Mouse (Mus musculus) embryonic facial prominence, embryonic 13.5 days (tissue): ENCODE results near the gene Arih1. TPM values are rescaled to one million over a fixed set of nuclear protein-coding genes. Genes with fewer than 3 reads are reported as not detected.

Source experiments
- polyA plus RNA-seq: library from polyadenylated mRNA; unstranded; fragments of >200 nt; fragmentation: Nextera tagmentation; extraction: Ambion mirVana; gene quantifications from 2 replicates; pipeline ENCODE4 v1.2.1, GENCODE M21; 2015

The Arih1 gene
- polyA plus RNA-seq, 1 experiment from 2014 or later = 22.8 TPM

Other genes starting within 250 kb of the Arih1 start
- gene Adpgk, start 195.1 kb downstream of the Arih1 start, polyA plus RNA-seq = 35.6 and 39.2 TPM in 2 replicates
- gene Bbs4, start 133.1 kb downstream of the Arih1 start, polyA plus RNA-seq = 17.3 and 24.5 TPM in 2 replicates
- 65.4 and 75.2 TPM in 2 replicates for gene Hexa, start 52.9 kb upstream of the Arih1 start, polyA plus RNA-seq
- not detected in 2 replicates for gene Tmem202, start 53.2 kb upstream of the Arih1 start, polyA plus RNA-seq
- gene Celf6, start 91.3 kb upstream of the Arih1 start, polyA plus RNA-seq = 0.44 and 1.0 TPM in 2 replicates
- gene Parp6, start 130.7 kb upstream of the Arih1 start, polyA plus RNA-seq = 36.3 and 42.5 TPM in 2 replicates
- 1,264 and 1,360 TPM in 2 replicates for gene Pkm, start 169.8 kb upstream of the Arih1 start, polyA plus RNA-seq
- 1.6 and 2.0 TPM in 2 replicates for gene Gramd2, start 193.5 kb upstream of the Arih1 start, polyA plus RNA-seq